10 mouse cellular contexts compared by ENCODE assay signal in genomic region chr5:148386471-148386870, GRCm38 (mm10). TPM values are rescaled to one million over a fixed set of nuclear protein-coding genes. Genes with fewer than 3 reads are reported as not detected.
DNase-seq lines count a peak whose midpoint lies in the region; ATAC-seq and TF ChIP-seq lines count a peak whose summit lies in the region.
"Had no signal": no experiment of that assay in that cellular context is flagged by ENCODE, and none has a peak within 500 bp of the region (broad histone marks: within the 10 kb centered on the region; RNA-seq: fewer than 3 reads in every experiment).

No protein-coding gene starts in this region.

- POLR2A ChIA-PET in Patski (lab: Charles Lee), result interaction anchor here (1.1 kb wide), 1 partner anchor 38 kb away, joined by 4 read pairs; no protein-coding TSS in a partner anchor

- in situ Hi-C loops in Patski (cut with MboI; ENCODE audit: low pct_unique_long_range_greater_than_20kb), result no loop called here

- DNase-seq in adrenal gland, postnatal 14 days, result peak; percentile 54
- DNase-seq in adrenal gland, postnatal 10 days, result no peak
- peak; percentile 42 to 49 for DNase-seq in left cerebral cortex, adult 18-20 months (ENCODE audit: low spot score in 2 of 2)
- no peak for DNase-seq in left cerebral cortex, adult 11 months (ENCODE audit: low spot score)
- no peak for DNase-seq in Patski (ENCODE audit: low read depth, low spot score)
- peak; percentile 64 to 76 for DNase-seq in right cerebral cortex, postnatal 10 days (ENCODE audit: low spot score in 2 of 2)
- DNase-seq in urinary bladder, postnatal 36 days (ENCODE audit: low spot score in 2 of 2), result no peak
- no peak for DNase-seq in urinary bladder, postnatal 25 days (ENCODE audit: low spot score)

- no peaks in the 10 kb centered on the region for H3K27me3 ChIP-seq in Patski
- H3K27me3 ChIP-seq: heart, embryonic 15.5 days; neural tube, embryonic 13.5 days had no signal

- no peak for ATAC-seq in Patski

- peak; percentile 61 for TF ChIP-seq CTCF in Patski (IDR thresholded peaks at IDR 0.05)

- CTCF ChIA-PET in Patski (lab: Charles Lee), result interaction anchor here (0.8 to 2.4 kb wide), 3 partner anchors 26 to 54 kb away, joined by 3 to 6 read pairs (median 5); no protein-coding TSS in a partner anchor

RNA-seq across cellular contexts. Expression of gene Slc7a1, which starts 13.2 kb away (rescaled TPM):
- total RNA-seq in adrenal gland, postnatal 14 days (2021), result 70.5 and 83.6 TPM in 2 replicates
- total RNA-seq in adrenal gland, postnatal 10 days (2021), result 10 to 100 TPM; 53.0 to 60.6 TPM
- 10 to 100 TPM; 27.6 to 29.3 TPM for total RNA-seq in left cerebral cortex, adult 18-20 months (2021)
- 33.7 TPM for polyA plus RNA-seq in Patski (2021)

Comparison
In these comparisons a context has a peak if more than half of its experiments do, and no peak if none do; other contexts are left out.
1. DNase-seq: peak in adrenal gland, postnatal 14 days (single experiment), left cerebral cortex, adult 18-20 months (2 of 2) and right cerebral cortex, postnatal 10 days (2 of 2); none in adrenal gland, postnatal 10 days (single experiment), left cerebral cortex, adult 11 months (single experiment), Patski (single experiment), urinary bladder, postnatal 36 days (0 of 2) and urinary bladder, postnatal 25 days (single experiment).